Mouse (Mus musculus) layer of hippocampus, adult 11-12 months (tissue): ENCODE data around the gene Ncoa3.

Experiments used
- DNase-seq: peaks from one replicate; pipeline ENCODE4 v3.0.0; 2022; ENCODE audit warnings: low spot score

Ncoa3 gene

DNA sequence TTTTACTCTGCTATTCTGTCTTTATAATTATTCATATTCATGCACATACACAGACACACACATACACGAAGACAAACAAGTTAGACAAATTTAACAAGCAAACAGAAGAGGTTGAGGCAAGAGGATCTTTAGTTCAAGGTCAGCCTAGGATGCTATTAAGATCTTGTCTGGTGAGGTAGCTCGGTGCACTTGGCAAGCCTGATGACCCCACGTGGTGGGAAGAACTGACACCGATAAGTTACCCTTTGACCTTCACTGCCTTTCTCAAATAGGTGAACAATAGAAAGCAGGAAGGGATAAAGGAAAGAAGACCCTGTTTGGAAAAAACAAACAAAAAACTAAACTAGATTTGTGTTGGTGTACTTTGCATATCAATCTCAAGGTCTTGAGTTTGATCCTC, 10.0 kb downstream of the Ncoa3 start:
- DNase-seq = no peak

DNA sequence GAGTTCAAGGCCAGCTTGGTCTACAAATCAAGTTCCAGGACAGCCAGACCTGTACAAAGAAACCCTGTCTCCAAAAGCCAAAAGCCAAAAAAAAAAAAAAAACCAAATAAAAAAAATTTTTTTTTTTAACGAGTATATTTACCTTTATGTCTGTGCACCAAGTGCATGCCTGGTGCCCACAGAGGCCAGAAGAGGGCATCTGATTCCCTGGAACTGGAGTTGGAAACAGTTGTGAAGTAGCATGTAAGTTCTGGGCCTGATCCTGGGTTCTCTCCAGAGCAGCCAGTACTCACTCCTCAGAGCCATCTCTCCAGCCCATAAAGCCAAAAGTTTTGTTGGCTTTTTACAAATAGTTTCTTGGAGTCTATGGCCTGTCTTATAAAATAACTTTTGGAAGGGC, 10.6 kb downstream of the Ncoa3 start:
- no peak for DNase-seq

DNA sequence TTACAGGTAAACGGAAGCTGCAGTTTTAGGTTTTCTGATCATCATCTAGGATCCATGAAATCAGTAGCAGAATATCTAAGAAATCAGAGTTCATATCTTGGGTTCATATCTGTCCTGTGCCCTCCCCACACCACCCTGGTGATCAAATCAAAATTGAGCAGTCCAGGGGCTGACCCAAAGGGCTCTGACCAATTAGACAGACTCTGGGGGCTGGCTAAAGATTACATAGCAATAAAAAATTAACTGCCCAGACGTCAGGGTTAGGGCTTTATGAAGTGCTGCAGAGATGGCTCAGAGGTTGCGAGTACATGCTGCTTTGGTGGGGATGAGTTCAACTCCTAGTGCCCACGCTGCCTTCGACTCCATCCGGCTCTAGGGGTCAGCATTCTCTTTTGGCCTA, 14.6 kb downstream of the Ncoa3 start:
- no peak for DNase-seq

- no peak for DNase-seq
Observed at GRCm38 (mm10) chr2:166008558-166009392, 16.3 kb downstream of the Ncoa3 start.

DNA sequence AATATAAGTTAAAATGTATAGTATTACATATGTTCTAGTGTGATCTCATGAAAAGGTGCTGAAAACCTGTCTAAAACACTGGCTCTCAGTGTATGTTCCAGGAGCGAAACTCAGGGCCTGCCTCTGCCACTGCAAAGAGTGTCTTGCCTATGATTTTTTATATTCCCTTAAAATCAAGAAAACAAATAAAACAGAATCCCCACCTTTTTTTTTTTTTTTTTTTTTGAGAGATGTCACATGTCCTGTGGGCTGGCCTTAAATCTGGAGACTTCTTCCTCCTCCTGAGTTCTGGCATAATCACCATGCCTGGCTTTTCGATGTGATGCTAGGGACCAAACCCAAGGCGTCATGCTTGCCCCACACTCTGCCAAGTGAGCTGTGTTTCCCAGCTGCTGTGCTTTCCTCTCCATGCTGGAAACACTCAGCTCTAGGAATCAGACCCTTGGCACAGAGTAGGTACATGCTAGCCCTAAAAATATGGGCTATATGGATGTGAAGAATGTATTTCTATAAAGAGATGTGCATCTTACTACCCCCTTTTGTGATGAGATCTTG, 17.0 kb downstream of the Ncoa3 start:
- peak; percentile 47 for DNase-seq

- no peak for DNase-seq
Observed at GRCm38 (mm10) chr2:166010321-166010720, 17.9 kb downstream of the Ncoa3 start.

- DNase-seq = no peak
Observed at GRCm38 (mm10) chr2:166011422-166011821, 19.0 kb downstream of the Ncoa3 start.

GRCm38 (mm10) chr2:166012145-166012544, 19.7 kb downstream of the Ncoa3 start:
- no peak for DNase-seq

- no peak for DNase-seq
Observed at GRCm38 (mm10) chr2:166018769-166019168, 26.3 kb downstream of the Ncoa3 start.

DNA sequence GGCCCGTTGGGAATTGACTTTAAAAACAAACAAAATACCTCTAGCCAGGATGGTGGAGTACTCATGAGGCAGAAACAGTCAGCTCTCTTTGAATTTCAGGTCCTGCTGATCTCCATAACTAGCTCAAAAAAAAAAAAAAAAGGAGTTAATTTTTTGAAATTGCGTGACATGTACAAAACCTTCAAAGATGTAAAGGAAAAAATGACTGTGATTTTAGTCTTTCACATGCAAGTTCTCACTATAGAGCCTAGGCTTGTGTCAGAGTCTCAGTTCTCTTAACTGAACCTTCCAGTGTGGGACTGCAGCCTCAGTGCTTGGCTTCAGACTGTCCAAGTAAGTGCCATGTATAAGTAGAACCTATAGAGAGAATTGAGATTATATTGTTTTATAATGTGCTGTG, 27.6 kb downstream of the Ncoa3 start:
- DNase-seq = no peak

DNA sequence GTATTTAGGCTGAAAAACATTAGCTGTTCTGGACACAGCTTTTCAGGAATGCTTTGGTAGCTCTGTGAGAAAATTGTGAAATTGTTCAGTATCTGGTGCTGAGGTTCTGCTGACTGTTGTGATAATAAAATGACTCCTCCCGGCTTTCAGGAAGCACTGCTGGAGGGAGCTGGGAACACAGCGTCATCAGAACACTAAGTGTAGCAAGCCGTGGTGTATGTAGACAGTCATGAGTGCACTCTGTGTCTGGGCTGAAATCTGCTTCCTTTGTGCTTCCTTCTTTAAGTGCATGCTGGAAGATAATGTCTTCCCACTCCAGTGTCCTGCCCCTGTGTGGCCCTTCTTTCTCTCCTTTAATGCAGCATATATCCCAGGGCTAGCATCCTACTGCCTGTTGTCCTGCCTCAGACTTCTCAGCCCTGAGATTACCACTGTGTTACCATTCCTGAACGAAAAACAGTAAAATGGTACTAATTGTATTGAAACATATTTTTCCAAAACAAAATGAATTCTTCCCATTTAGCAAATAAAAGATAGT, 28.7 kb downstream of the Ncoa3 start:
- no peak for DNase-seq

DNA sequence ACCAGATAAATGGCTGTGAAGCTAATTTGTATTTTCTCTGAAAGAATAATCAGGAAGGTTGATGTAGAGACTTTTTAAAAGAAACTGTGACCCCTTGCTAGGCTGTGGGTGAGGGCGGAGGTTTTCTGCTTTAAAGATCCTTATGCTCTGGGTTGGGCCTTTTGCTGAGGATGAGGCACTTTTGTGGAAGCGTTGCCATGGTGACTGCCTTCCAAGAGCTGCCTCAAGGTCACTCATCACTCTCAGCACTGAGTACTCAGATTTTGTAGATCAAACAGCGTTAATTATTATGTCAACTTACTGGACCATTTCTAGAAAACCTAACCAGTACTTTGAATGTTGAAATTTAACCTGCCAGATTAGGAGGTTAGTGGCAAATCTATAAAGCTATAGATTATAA, 29.2 kb downstream of the Ncoa3 start:
- DNase-seq = no peak

DNA sequence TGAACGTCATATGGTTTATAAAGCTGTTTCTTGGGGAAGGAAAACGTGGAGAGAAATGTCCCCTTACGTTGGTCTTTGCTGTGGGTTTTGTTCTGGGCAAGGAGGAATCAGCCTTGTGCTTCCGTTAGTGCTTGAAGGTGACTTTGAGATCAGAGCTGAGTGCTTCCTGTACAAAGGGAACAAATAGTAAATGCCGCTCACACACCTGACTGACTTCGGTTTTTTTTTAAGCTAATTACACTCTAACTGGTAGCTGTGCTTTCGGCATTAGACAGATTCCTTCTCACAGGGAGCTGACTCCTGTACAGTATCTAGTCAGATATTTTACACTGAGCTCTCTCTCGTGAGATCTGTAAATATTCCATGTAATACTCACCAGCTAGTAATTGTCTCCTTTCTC, 29.9 kb downstream of the Ncoa3 start:
- no peak for DNase-seq

DNA sequence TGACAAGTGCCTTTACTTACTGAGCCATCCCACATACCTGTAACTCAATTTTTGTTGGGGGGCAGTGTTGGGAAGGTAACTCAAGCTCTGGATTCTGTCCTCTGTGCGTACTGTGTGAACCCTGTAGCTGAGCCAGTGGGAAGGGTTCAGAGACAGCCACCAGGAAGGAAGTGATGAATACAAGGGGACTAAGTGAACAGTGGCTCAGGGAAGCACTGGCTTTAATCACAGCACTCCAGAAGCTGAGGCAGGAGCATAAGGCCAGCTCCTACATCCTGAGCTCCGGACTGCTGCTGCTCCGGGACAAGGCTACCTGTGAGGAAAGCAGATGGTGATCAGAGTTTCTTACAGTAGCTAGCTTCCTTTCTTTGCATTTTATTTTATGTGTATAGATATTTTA, 31.6 kb downstream of the Ncoa3 start:
- DNase-seq = no peak

DNA sequence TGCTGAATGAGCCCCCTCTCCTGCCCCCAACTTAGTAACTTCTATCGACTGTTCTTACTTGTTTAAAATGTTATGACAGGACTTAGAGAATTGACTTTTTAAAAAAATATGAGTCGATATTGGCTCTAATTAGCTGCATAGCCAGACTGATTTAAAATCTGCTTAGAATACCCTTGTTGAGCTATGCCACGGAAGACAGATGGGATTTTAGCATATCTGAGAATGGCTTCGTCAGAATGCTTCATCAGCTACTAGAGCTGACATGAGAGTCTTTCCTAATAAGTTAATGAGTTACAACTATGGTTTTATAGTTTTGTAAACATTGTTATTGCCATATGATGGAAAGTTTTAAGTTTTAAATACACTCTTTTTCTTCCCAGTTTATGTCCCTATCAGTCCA, 32.2 kb downstream of the Ncoa3 start:
- no peak for DNase-seq

GRCm38 (mm10) chr2:166025943-166026342, 33.5 kb downstream of the Ncoa3 start:
- DNase-seq = no peak

- no peak for DNase-seq
Observed at GRCm38 (mm10) chr2:166027834-166028233, 35.4 kb downstream of the Ncoa3 start.

GRCm38 (mm10) chr2:166029232-166029631, 36.8 kb downstream of the Ncoa3 start:
- DNase-seq = no peak

GRCm38 (mm10) chr2:166030256-166030995, 38.0 kb downstream of the Ncoa3 start:
- no peak for DNase-seq

DNA sequence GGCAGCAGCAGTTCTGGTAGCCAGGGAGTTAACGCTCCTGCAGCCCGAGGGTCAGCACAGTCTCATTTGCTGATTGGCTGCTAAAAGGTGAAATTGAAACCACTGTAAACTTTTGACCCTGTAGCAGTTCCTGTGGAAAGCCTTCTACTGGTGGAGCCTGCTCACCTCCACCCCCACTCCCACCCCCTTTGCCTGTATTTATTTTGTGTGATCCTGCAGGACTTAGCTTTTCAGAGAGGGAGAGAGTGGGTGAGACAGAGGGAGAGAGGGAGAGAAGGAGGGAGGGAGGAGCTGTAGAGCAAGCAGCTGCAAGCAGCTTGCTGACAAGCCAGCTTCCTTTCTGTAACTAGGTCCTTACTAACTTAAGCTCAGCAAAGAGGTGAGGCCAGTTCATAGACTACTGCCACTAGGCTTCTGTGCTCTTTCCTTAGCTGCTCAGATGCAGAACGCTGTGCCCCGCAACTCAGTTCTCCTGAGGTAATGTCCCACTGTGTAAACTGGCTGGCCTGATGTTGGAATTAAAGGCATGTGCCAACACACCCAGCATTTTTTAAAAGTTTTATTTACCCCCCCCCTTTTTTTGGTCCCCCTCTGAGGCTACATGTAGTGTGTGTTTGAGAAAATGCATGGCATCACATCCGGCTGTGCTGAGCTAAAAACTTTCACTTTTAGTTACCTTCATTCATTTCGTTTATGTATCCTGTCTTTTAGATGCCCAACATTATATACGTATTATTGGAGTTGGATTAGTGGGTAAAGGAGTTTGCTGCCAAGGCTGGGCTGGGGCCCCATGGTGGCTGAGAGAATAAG, 38.9 kb downstream of the Ncoa3 start:
- DNase-seq = no peak

DNA sequence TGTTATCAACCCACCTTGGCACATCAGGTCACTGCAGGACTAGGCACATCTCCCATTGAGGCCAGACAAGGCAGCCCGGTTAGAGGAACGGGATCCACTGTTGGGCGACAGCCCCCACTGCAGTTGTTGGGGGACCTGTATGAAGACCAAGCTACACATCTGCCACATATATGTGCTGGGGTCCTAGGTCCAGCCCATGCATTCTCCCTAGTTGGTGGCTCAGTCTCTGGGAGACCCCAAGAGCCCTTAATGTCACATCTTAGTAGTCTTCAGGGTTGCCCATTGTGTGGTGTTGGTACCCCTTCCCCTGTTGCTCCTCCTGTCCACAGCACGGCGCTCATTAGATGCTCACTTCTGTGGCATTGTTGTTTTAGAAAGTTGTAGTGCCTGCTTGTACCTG, 40.2 kb downstream of the Ncoa3 start:
- no peak for DNase-seq

GRCm38 (mm10) chr2:166034967-166035490, 42.6 kb downstream of the Ncoa3 start:
- no peak for DNase-seq
